Mouse (Mus musculus) CD4-positive, CD25-positive, alpha-beta regulatory T cell (primary cell): ENCODE measurements around the gene Bak1. TPM values are rescaled to one million over a fixed set of nuclear protein-coding genes. Genes with fewer than 3 reads are reported as not detected.

Experiments
- polyA plus RNA-seq: library from polyadenylated mRNA; unstranded; fragments of 100-300 nt; shearing (Covaris generic); gene quantifications from one replicate; pipeline ENCODE4 v1.2.1, GENCODE M21; 2017

Bak1 gene
- polyA plus RNA-seq, result 1.9 TPM

GRCm38 (mm10) chr17:27028909-27029308, at the start of gene Bak1:
Gene Bak1, minus strand, starts transcription at chr17:27029009.

GRCm38 (mm10) chr17:27056812-27057516, 28.2 kb upstream of the Bak1 start, which contains the start of gene Itpr3:
Gene Itpr3, plus strand, starts transcription at chr17:27057304.

GRCm38 (mm10) chr17:26972703-26973574, 55.9 kb downstream of the Bak1 start, which contains the start of gene Zbtb9:
Gene Zbtb9, plus strand, starts transcription at chr17:26973167.

Other genes starting within 250 kb of the Bak1 start
- 30.1 TPM for gene Bnip1, start 247.9 kb downstream of the Bak1 start, polyA plus RNA-seq
- not detected for gene Nkx2-5, start 184.0 kb downstream of the Bak1 start, polyA plus RNA-seq
- gene Kifc5b, start 111.9 kb downstream of the Bak1 start, polyA plus RNA-seq, result 3.5 TPM
- 135 TPM for gene Phf1, start 96.0 kb downstream of the Bak1 start, polyA plus RNA-seq
- 160 TPM for gene Cuta, start 89.4 kb downstream of the Bak1 start, polyA plus RNA-seq
- gene Syngap1, start 87.8 kb downstream of the Bak1 start, polyA plus RNA-seq, result 0.11 TPM
- 29.0 TPM for gene Zbtb9, start 55.8 kb downstream of the Bak1 start, polyA plus RNA-seq
- gene Itpr3, start 28.3 kb upstream of the Bak1 start, polyA plus RNA-seq, result 25.0 TPM
- gene Uqcc2, start 104.9 kb upstream of the Bak1 start, polyA plus RNA-seq, result 99.1 TPM
- gene Ip6k3, start 138.8 kb upstream of the Bak1 start, polyA plus RNA-seq, result 0.12 TPM
- 95.4 TPM for gene Lemd2, start 175.5 kb upstream of the Bak1 start, polyA plus RNA-seq